Mouse (Mus musculus) erythroblast, adult 5-6 weeks (primary cell): ENCODE measurements around the gene Stx4a. TPM values are rescaled to one million over a fixed set of nuclear protein-coding genes. Genes with fewer than 3 reads are reported as not detected.

Experiments
- ATAC-seq: replicated peaks from 2 replicates; pipeline ENCODE4 v1.8.0; 2016; ENCODE audit warnings: moderate number of reproducible peaks, mild to moderate bottlenecking, moderate TSS enrichment, inconsistent platforms; ENCODE audit not compliant: poor library complexity, low FRiP score, severe bottlenecking
- total RNA-seq, 2 experiments: library from RNA; stranded (forward) in 1 of 2; stranded (reverse) in 1 of 2; fragments of 150-400 nt in 1 of 2; fragments of 200-764, 138-1000 nt in 1 of 2; gene quantifications; 2 replicates each; pipeline versions ENCODE4 v1.2.3 to v1.2.4; 2015 to 2017; ENCODE audit warnings: low replicate concordance in 2 of 2

Stx4a gene
- total RNA-seq, 2 experiments from 2014 or later = 9.8 to 17.9 TPM

DNA sequence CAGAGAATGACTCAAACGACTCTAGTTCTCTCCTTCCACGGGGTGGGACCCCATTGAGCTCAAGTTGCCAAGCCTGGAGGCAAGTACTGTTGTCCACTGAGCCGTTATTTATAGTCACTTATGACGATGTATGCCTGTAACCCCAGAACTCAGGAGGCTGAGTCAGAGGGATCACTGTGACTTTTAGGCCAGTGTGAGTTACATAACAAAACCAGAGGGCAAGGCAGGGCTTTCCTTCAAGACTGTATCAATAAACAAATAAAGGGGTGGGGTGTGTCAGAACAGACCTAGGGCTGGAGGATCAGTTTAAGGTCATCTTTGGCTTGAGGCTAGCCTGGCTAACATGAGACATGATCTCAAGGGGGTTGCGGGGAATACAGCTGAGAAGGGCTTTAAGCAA lies 26.8 kb downstream of the Stx4a start:
- no peak for ATAC-seq

DNA sequence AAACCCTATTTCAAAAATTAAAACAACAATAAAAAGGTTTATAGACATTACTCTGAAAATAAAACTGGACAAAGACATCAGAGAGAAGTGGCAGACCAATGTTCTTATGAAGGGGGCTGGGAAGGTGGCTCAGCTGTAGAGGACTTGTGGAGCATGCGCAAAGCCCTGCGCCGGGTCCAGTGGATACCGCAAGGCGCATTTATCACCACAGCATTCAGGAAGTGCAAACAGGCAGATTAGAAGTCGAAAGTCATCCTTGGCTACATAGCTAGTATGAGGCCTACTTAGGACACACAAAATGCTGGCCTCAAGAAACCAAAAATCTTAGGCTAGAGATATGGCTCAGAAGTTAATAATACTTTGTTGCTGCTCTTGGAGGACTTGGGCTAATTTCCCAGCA lies 34.2 kb downstream of the Stx4a start:
- no peak for ATAC-seq

DNA sequence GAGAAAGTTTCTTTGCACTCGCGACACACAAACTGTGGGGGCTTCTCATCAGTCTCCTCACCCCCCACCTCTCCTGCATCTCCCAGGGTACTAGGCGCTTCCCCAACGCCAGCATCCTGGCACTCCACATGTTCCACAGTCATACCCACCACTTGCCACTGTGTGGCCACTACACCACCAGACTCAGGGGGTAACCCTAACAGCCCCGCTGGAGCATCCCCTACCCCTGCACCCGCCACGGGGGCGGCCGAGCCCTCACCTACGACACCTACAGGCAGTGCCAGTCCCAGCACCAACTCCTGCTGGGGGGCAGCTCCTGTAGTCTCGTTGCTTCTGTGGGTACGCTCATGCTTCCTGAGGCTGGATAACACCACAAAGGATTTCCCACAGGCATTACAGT lies 42.3 kb downstream of the Stx4a start:
- ATAC-seq = no peak

DNA sequence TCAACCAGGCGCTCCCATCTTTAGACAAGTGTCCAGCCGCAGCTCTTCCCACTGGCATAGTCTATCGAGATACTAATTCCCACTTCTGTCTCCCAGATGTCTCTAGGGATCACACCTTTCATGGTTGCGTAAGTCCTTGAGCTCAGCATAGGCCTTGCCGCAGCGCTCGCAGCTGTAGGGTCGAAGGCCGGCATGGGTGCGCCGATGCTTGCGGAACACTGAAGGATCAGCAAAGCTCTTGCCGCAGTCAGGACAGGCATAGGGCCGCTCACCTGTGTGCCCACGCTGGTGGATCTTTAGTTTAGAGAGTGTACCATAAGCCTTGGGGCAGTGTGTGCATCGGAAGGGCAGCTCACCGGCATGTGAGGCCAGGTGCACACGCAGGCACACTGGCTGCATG lies 43.5 kb downstream of the Stx4a start:
- no peak for ATAC-seq

DNA sequence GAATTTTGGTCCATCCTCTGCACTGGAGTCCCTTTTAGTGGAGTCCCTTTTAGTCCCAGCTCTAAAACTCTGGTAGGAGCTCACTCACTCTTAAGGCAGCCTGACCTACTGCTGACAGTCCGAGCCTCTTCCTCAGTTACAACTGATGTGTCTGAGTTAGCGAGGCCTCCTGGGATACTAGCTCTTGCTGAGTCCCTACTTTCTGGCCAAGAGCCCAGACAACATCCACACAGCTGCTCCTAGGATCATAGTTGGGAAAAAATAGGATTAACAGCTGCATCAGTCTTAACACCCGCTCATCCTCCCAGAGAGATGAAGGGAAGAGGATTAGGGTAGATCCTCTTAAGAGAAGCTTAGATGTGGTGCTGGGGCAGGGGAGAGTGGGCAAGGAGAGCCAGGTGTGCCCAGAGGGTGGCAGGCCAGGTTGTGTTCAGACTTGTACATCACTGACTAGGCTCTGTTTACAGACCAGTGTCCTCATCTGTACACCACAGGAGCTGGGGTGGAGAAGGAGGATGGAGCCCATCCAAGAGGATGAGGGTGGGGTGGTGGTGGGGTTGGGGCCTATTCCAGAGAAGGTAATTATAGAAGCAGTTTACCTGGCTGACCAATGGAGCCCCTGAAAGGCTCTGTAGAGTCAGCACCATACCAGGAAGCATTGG lies 45.2 kb downstream of the Stx4a start:
- ATAC-seq = no peak

DNA sequence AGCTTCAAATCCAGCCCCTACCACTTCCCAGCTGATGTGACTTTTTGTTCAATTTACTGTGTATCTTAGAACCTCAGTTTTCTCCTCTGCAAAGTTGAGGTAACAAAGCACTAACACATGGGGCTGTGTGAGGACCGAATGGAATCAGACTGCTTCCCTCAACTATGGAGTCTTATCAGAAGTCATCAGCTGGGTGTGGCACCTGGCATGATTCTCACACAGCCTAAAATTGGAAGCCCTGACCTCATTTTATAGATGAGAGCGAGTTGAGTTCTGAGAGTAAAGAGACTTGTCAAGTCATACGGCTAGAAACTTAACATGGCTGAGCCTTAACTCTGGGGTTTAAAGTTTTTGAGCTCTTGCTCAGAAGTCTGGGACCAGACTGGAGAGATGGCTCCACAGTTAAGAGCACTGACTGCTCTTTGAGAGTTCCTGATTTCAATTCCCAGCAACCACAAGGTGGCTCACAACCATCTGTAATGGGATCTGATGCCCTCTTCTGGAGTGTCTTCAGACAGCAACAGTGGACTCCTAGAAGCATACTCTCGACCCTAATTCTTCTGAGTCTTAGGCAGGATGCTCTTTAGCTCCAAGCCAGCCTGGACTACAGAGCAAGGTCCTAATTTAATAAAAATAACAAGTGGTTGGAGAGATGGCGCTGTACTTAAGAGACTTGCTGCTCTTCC lies 46.2 kb downstream of the Stx4a start:
- no peak for ATAC-seq

DNA sequence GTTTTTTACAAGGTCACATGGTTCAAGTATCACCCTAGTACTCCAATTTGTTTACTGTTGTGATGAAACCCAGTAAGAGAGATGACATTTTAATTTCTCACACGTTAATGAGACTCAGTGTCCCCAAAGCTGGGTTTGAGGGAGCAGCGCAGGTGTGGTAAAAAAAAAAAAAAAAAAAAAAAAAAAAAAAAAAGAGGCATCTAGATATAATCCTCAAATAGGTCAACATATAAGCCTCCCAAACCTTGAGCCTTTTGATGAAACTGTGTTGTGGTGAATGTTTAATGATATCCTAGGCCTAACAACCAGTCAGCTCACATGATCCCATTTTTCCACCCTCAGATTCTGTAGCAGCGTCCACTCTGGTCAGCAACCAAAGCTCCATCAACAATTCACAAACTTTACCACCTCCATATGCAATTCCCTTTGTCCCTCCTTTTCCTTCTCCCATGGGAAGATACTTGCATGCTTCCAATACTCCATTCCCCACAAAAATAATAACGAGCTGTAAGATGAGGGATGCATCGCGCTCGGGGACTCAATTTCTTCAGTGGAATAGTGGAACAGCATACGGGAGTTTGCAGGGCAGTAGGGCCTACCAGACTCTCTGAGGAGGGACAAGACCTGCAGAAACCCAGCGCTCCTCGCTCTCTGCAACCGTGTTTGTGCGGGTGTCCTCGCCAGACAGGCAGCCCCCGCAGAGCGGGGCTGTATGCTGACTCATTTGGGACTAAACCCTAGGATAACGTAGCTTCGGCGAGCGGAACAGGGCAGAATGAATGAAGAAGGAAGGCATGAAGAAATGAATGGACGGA lies 50.9 kb downstream of the Stx4a start:
- peak; percentile 30 for ATAC-seq

DNA sequence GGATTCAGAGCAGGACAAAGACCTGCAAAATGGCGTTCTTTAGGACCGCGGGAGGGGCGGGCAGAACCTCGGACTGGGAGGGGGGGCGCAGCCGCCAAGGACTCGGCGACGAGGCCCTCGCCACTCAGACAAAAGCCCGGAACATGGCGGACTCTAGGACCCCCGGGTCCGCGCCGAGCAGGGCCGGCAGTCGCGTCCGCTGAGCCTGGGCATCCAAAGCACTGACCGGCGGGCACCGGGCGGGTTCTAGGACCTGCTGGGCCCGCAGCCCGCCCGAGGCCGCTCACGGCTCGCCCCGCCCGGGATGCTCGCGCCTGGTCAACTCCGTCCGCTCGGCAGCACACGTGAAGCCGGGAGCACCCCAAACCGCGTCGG lies 51.5 kb downstream of the Stx4a start:
- peak; percentile 35 for ATAC-seq

DNA sequence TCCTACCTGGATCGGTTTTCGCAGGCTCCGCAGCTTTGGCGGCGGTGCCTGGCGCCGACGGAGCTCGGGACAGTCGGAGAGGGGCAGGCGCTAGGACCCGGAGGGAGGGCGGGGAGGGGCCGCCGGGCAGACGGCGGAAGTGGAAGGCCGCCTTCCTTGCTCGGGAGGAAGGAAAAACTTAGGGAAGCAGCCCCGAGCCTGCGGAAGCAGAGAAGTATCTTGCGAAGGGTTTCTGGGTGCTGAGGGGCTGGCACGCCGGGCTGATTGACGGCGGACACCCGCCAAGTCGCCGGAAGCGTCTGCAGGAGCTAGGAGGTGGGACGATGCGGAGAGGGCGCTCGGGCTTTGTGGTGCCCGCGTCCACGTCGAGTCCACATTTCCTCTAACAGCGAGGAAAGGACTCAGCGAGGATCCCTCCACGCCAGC lies 52.0 kb downstream of the Stx4a start, which contains the start of gene Zfp646:
TSS of gene Zfp646 (plus strand) at position 181 of the 426 bp plus-strand sequence.
- ATAC-seq = peak; percentile 45

DNA sequence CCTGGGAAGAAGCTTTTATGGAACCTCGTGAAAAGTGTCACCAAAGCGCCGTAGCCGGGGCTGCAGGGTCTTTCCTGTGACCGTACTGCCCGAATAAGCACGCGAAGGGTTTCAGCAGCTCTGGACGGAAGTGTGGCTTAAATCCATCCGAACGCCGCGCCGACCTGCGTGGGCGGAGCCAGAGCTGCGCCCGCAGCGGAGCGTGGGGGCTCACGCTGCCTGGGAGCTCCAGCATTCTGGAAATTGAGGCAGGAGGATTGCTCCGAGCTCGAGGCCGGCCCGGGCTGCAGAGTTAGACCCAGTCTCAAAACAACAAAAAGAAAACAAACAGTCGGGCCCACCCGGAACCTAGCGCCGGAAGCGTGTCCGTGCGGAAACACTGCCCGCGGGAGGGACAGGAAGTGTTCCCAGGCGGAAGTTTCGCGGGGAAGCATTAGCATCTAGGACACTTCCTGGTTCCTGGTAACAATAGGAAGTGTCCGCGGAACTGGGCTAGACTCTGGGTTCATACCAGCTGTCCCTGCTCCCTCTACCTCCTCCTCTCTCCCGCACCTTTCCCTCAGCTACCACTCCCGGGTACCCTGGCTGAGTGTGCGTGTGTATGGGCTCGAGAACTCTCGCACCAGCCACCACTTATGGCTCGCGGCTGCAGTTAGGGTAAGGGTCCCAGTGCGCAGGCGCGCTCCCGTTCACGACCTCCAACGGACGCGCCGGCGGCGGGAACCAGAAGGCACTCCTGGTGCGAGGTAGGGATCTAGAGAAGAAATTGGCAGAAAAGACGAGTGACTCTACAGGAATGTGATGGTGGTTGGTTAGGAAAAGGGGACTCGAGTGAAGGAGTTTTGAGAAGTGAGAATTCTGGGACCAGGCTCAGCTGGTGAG lies 52.6 kb downstream of the Stx4a start, which contains the start of gene Zfp668:
TSS of gene Zfp668 (minus strand) at position 362 of the 882 bp plus-strand sequence.
- ATAC-seq = peak; percentile 86

DNA sequence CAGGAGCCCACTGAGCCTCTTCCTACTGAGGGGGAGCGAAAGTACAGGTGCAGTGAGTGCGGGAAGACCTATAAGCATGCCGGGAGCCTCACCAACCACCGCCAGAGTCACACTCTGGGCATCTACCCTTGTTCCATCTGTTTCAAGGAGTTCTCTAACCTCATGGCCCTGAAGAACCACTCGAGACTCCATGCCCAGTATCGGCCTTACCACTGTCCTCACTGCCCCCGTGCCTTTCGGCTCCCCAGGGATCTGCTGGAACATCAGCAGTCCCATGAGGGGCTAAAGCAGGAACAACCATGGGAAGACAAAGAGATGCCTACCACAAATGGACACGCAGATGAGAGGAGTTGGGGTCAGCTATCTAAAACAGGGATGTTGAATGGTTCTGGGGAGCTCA lies 55.2 kb downstream of the Stx4a start:
- ATAC-seq = no peak

DNA sequence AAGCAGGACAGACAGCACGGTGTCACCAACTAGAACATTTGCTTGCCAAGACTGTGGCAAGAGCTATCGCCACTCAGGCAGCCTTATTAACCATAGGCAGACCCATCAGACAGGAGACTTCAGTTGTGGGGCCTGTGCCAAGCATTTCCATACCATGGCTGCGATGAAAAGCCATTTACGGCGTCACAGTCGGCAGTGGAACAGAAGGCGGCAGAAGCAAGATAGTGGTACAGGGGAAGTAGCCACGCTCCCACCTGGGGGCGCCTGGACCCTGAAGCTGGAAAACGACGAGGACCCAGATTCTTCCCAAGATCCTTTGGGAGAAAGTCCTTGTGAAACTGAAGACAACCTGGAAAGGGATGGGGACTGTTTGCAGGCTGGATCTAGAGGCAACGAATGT lies 56.3 kb downstream of the Stx4a start:
- no peak for ATAC-seq

DNA sequence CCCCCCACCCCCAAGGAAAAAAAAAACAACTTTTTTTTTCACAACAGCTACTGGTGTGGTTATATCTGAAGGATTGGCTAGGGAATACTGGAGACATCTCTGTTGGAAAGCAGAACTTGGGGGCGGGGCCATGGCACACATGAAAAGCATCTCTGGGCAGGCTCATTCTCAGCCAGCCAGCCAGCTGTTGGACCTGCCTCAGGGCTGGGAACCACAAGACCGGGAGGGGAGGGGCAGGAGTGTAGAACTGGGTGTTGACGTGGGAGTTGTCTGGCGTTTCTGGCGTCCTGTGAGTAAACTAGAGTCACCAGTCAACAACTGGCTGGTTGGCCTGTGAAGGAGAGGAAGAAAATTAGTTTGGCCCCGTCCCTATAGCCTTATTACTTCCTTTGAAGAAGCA lies 61.9 kb downstream of the Stx4a start:
- ATAC-seq = 0 out of 2 replicates have a peak, but pooled peaks have one; percentile 24

DNA sequence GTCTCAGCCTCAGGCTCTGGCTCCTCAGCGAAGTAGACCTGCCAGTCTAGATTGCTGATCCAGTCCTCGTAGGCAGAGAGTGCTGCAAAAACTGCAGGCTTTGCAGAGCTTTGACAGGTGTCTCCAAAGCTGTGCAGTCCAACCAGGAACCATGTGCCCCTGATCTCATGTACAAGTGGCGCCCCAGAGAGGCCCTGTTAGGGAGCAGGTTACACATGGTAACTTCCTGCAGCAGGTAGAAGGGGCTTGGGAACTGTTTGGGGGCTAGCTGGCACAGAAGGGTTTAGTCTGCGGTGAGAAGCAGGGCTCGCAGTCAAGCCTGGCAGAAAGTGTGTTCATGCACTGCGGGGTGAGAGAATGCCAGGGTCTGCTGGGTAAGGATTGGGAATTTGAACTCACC lies 62.5 kb downstream of the Stx4a start:
- ATAC-seq = no peak

DNA sequence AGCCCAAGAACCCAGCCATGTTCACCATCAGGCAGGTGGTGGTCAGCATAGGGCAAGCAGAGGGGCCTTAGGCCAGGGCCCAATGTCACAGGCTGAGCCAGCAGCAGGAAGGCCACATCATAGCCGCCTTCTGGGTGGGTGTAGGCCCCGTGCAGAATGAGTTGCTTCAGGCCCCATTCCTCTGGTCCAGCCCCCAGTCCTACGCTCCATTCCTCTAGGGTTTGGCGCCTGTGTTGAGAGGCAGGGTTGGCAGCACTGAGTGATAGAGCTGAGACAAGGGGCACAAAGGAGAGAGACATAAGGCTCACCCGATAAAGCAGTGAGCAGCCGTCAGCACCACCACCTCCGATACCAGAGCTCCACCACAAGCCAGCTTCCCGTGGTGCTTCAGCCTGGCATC lies 63.1 kb downstream of the Stx4a start:
- no peak for ATAC-seq

DNA sequence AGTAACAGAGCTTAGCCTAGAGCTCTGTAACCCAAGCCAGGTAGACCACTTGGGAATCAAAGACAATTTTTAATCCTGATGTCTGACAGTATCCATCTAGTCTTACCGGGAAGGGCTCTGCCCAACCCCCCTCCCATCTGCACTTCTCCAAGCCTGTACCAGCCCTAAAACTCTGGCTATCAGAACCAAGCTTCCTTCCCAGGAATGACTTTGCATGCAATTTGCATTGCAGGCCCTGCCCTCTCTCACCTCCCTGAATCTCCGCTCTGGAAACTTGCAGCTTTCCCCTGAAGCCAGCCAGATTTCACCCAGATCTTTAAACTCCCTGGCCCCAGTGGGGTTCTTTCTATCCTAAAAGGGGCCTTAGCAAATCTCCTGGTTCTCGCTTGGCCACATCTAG lies 63.7 kb downstream of the Stx4a start:
- ATAC-seq = no peak

DNA sequence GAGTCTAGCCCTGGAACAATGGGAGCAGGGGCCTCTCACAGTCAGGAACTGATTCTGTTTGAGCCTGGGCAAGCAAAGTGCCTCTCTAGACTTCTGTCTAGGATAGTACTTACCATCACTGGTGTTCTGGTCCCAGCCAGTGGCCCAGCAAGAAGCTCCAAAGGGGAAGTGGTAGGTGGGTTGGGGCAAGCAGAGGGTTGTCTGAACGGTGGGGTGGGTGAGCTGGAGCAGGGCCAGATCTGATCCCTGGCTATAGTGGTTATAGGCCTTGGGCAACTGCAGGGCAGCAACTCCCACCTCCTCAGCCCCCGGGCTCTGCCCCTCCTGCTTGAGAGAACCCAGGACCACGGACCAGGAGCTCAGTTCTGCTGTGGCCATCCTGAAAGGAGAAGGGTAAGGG lies 64.7 kb downstream of the Stx4a start:
- no peak for ATAC-seq

DNA sequence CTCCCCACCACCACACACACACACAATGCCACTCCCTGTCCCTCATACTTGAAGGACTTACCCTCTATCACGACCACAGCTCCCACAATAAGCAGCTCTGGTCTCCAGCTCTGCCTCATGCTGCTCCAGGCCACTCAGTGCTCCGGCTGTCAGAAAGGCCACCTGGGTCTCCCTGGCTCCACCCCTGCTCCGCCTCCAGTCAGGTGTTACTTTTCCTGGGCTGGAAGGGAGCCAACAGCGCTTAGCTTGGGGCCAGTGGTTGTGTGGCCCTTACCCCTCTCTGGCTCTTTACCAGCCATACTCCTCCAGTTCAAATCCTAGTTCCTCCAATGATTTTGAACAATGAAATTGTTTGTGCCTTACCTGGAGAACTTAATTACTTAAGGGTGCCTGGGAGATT lies 66.7 kb downstream of the Stx4a start, which contains the start of gene Prss53:
TSS of gene Prss53 (minus strand) at position 173 of the 400 bp plus-strand sequence.
- ATAC-seq = no peak

DNA sequence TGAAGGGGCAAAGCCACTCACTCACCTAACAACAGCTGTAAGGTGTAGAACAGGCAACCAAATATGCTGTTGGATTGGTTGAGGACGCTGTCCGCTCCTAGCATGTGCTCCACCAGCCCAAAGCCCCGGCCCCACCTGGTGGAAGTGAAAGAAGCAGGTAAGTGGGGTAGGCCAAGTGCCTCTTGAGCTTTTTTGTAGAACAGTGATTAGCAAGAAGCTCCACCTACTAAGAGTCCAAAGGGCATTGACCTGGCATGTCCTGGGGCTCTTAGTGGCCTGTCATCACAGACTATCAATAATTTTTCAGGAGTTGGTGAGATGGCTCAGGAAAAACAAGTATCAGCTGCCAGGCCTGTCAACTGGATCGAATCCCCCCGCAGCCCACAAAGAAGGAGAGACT lies 70.4 kb downstream of the Stx4a start:
- no peak for ATAC-seq

DNA sequence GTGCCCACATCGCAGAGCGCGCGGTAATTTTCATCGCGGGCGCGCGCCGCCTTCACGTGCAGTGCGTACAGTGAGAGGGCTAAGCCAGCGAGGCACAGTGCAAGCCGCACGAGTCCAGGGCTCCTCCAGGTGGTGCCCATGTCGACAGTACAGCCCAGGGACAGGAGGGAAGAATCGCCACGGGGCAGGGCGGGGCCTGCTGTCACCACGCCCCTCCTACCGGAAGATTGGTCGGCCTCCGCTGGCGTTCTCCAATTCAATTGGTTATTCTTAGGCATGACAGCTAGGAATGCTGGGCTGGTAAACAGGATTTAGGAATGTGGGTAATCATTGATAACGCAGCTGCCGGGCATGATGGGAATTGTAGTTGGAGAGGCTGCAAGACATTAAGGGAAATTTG lies 71.3 kb downstream of the Stx4a start, which contains the start of the genes Gm21974 and Vkorc1:
TSS of gene Gm21974 (minus strand) at position 13 of the 400 bp plus-strand sequence.
TSS of gene Vkorc1 (minus strand) at position 176 of the 400 bp plus-strand sequence.
- ATAC-seq = peak; percentile 94
